Mouse (Mus musculus): ENCODE measurements around the gene Pde10a. TPM values are rescaled to one million over a fixed set of nuclear protein-coding genes. Genes with fewer than 3 reads are reported as not detected.
"Not testable (repeated sequence)": the region's sequence is repeated elsewhere in the genome, so short reads cannot be mapped to it uniquely, and the experiment has no call there.

The Pde10a gene
- polyA plus RNA-seq, 1 experiment from 2014 or later: 3.5 TPM

- no peak for DNase-seq (ENCODE audit: low spot score)
- no peaks in the 10 kb centered on the region for H3K9me3 ChIP-seq
- H3K36me3 ChIP-seq: no peaks in the 10 kb centered on the region
- 66% methylated on average over 7 of the region's 7 CpGs for WGBS
- H3K27ac ChIP-seq: no peak overlapping the region
- H3K4me3 ChIP-seq: no peak overlapping the region
- 0 out of 2 replicates have a peak, but pooled peaks cover 2% of the 10 kb centered on the region for H3K4me1 ChIP-seq
- H3K27me3 ChIP-seq (ENCODE audit: insufficient read depth, poor library complexity, severe bottlenecking): no peaks in the 10 kb centered on the region
Observed at GRCm38 (mm10) chr17:8701096-8701495, 175.9 kb downstream of the Pde10a start.

GRCm38 (mm10) chr17:8702503-8702902 lies 177.3 kb downstream of the Pde10a start:
- DNase-seq (ENCODE audit: low spot score): no peak
- WGBS: 84% methylated on average over 5 of the region's 5 CpGs
- Histone ChIP-seq H3K27me3 (ENCODE audit: insufficient read depth, poor library complexity, severe bottlenecking) (no peaks in the 10 kb centered on the region), H3K9me3 (no peaks in the 10 kb centered on the region), H3K4me3 (no peak overlapping the region), H3K36me3 (no peaks in the 10 kb centered on the region), H3K27ac (no peak overlapping the region), H3K4me1 (0 out of 2 replicates have a peak, but pooled peaks cover 2% of the 10 kb centered on the region)

GRCm38 (mm10) chr17:8708006-8708405 lies 182.8 kb downstream of the Pde10a start:
- peak; percentile 1 for DNase-seq (ENCODE audit: low spot score)
- Histone ChIP-seq H3K27ac (no peak overlapping the region), H3K4me1 (no peaks in the 10 kb centered on the region), H3K9me3 (no peaks in the 10 kb centered on the region), H3K36me3 (no peaks in the 10 kb centered on the region), H3K27me3 (ENCODE audit: insufficient read depth, poor library complexity, severe bottlenecking) (no peaks in the 10 kb centered on the region), H3K4me3 (no peak overlapping the region)

- not testable (repeated sequence) for H3K4me3 ChIP-seq; H3K27ac ChIP-seq; H3K36me3 ChIP-seq; H3K4me1 ChIP-seq; H3K27me3 ChIP-seq (ENCODE audit: insufficient read depth, poor library complexity, severe bottlenecking); H3K9me3 ChIP-seq; DNase-seq (ENCODE audit: low spot score)
- WGBS: 75% methylated on average over 2 of the region's 2 CpGs
Observed at GRCm38 (mm10) chr17:8712734-8713133, 187.6 kb downstream of the Pde10a start.

- Histone ChIP-seq H3K4me1 (no peaks in the 10 kb centered on the region), H3K4me3 (no peak overlapping the region), H3K36me3 (no peaks in the 10 kb centered on the region), H3K9me3 (no peaks in the 10 kb centered on the region), H3K27ac (no peak overlapping the region), H3K27me3 (ENCODE audit: insufficient read depth, poor library complexity, severe bottlenecking) (no peaks in the 10 kb centered on the region)
- peak; percentile 27 for DNase-seq (ENCODE audit: low spot score)
- WGBS: 84% methylated on average over 10 of the region's 10 CpGs
Observed at GRCm38 (mm10) chr17:8720961-8721360, 195.8 kb downstream of the Pde10a start.

- Histone ChIP-seq H3K36me3 (no peaks in the 10 kb centered on the region), H3K4me3 (no peak overlapping the region), H3K27me3 (ENCODE audit: insufficient read depth, poor library complexity, severe bottlenecking) (no peaks in the 10 kb centered on the region), H3K27ac (no peak overlapping the region), H3K4me1 (no peaks in the 10 kb centered on the region), H3K9me3 (no peaks in the 10 kb centered on the region)
- 77% methylated on average over 8 of the region's 8 CpGs for WGBS
- DNase-seq (ENCODE audit: low spot score): peak; percentile 56
Observed at GRCm38 (mm10) chr17:8724464-8724974, 199.3 kb downstream of the Pde10a start.

GRCm38 (mm10) chr17:8728646-8729045 lies 203.5 kb downstream of the Pde10a start:
- Histone ChIP-seq H3K4me3 (no peak overlapping the region), H3K36me3 (no peaks in the 10 kb centered on the region), H3K27me3 (ENCODE audit: insufficient read depth, poor library complexity, severe bottlenecking) (no peaks in the 10 kb centered on the region), H3K9me3 (no peaks in the 10 kb centered on the region), H3K27ac (no peak overlapping the region), H3K4me1 (no peaks in the 10 kb centered on the region)
- WGBS: 40% methylated on average over 7 of the region's 7 CpGs
- DNase-seq (ENCODE audit: low spot score): no peak

GRCm38 (mm10) chr17:8729808-8730207 lies 204.6 kb downstream of the Pde10a start:
- DNase-seq (ENCODE audit: low spot score): no peak
- Histone ChIP-seq H3K27ac (no peak overlapping the region), H3K4me3 (no peak overlapping the region), H3K36me3 (no peaks in the 10 kb centered on the region), H3K9me3 (no peaks in the 10 kb centered on the region), H3K4me1 (no peaks in the 10 kb centered on the region), H3K27me3 (ENCODE audit: insufficient read depth, poor library complexity, severe bottlenecking) (no peaks in the 10 kb centered on the region)
- WGBS: 73% methylated on average over 7 of the region's 7 CpGs

- Histone ChIP-seq H3K27ac (no peak overlapping the region), H3K9me3 (no peaks in the 10 kb centered on the region), H3K4me1 (no peaks in the 10 kb centered on the region), H3K36me3 (no peaks in the 10 kb centered on the region), H3K4me3 (no peak overlapping the region), H3K27me3 (ENCODE audit: insufficient read depth, poor library complexity, severe bottlenecking) (no peaks in the 10 kb centered on the region)
- DNase-seq (ENCODE audit: low spot score): no peak
- WGBS: 57% methylated on average over 6 of the region's 6 CpGs
Observed at GRCm38 (mm10) chr17:8731073-8731472, 205.9 kb downstream of the Pde10a start.

- Histone ChIP-seq H3K27me3 (ENCODE audit: insufficient read depth, poor library complexity, severe bottlenecking) (no peaks in the 10 kb centered on the region), H3K4me1 (no peaks in the 10 kb centered on the region), H3K36me3 (no peaks in the 10 kb centered on the region), H3K4me3 (no peak overlapping the region), H3K27ac (no peak overlapping the region), H3K9me3 (no peaks in the 10 kb centered on the region; the same call in 1 of the 2 replicates)
- DNase-seq (ENCODE audit: low spot score): peak; percentile 36
- WGBS: 77% methylated on average over 6 of the region's 6 CpGs
Observed at GRCm38 (mm10) chr17:8736259-8736658, 211.1 kb downstream of the Pde10a start.

GRCm38 (mm10) chr17:8742772-8743171 lies 217.6 kb downstream of the Pde10a start:
- Histone ChIP-seq H3K27ac (no peak overlapping the region), H3K4me3 (no peak overlapping the region), H3K36me3 (no peaks in the 10 kb centered on the region), H3K27me3 (ENCODE audit: insufficient read depth, poor library complexity, severe bottlenecking) (peaks cover 8% of the 10 kb centered on the region; the same call in 1 of the 2 replicates), H3K4me1 (no peaks in the 10 kb centered on the region), H3K9me3 (no peaks in the 10 kb centered on the region; the same call in 1 of the 2 replicates)
- 84% methylated on average over 3 of the region's 3 CpGs for WGBS
- no peak for DNase-seq (ENCODE audit: low spot score)

GRCm38 (mm10) chr17:8745334-8745733 lies 220.2 kb downstream of the Pde10a start:
- no peaks in the 10 kb centered on the region for H3K4me1 ChIP-seq
- DNase-seq (ENCODE audit: low spot score): no peak
- H3K27me3 ChIP-seq (ENCODE audit: insufficient read depth, poor library complexity, severe bottlenecking): peaks cover 18% of the 10 kb centered on the region; the same call in 1 of the 2 replicates
- no peaks in the 10 kb centered on the region for H3K36me3 ChIP-seq
- WGBS: 53% methylated on average over 1 of the region's 1 CpGs
- no peaks in the 10 kb centered on the region for H3K9me3 ChIP-seq
- no peak overlapping the region for H3K4me3 ChIP-seq
- no peak overlapping the region for H3K27ac ChIP-seq

- Histone ChIP-seq H3K4me3 (no peak overlapping the region), H3K27ac (no peak overlapping the region), H3K27me3 (ENCODE audit: insufficient read depth, poor library complexity, severe bottlenecking) (peaks cover 18% of the 10 kb centered on the region; the same call in 1 of the 2 replicates), H3K9me3 (no peaks in the 10 kb centered on the region), H3K36me3 (no peaks in the 10 kb centered on the region), H3K4me1 (no peaks in the 10 kb centered on the region)
- DNase-seq (ENCODE audit: low spot score): no peak
- 80% methylated on average over 4 of the region's 4 CpGs for WGBS
Observed at GRCm38 (mm10) chr17:8749426-8749825, 224.3 kb downstream of the Pde10a start.

GRCm38 (mm10) chr17:8757576-8757975 lies 232.4 kb downstream of the Pde10a start:
- WGBS: 85% methylated on average over 5 of the region's 5 CpGs
- Histone ChIP-seq H3K27me3 (ENCODE audit: insufficient read depth, poor library complexity, severe bottlenecking) (no peaks in the 10 kb centered on the region), H3K4me3 (no peak overlapping the region), H3K4me1 (no peaks in the 10 kb centered on the region), H3K36me3 (no peaks in the 10 kb centered on the region), H3K27ac (no peak overlapping the region), H3K9me3 (no peaks in the 10 kb centered on the region)
- DNase-seq (ENCODE audit: low spot score): no peak
